Mouse (Mus musculus) spleen, adult 2 months (tissue): ENCODE measurements around the gene Pmvk. TPM values are rescaled to one million over a fixed set of nuclear protein-coding genes. Genes with fewer than 3 reads are reported as not detected.

Source experiments
- DNase-seq, 2 experiments: peaks; one replicate each; pipeline versions ENCODE4 v3.0.0 to v3.0.0-alpha.2; 2012 to 2021; ENCODE audit warnings: low spot score in 2 of 2, low read depth in 1 of 2
- H3K27ac ChIP-seq: fragments of 200-500 bp; 2 replicates; pipeline ENCODE4 v1.5.1; 2012; ENCODE audit warnings: low read length, inconsistent platforms; ENCODE audit not compliant: insufficient read depth
- H3K27me3 ChIP-seq: fragments of 200-500 bp; 2 replicates; pipeline ENCODE4 v1.6.1; 2012; ENCODE audit warnings: mild to moderate bottlenecking, moderate library complexity, low read length, inconsistent platforms; ENCODE audit not compliant: control insufficient read depth, insufficient read depth
- H3K36me3 ChIP-seq: fragments of 200-500 bp; 2 replicates; pipeline ENCODE4 v1.6.1; 2012; ENCODE audit warnings: mild to moderate bottlenecking, low read length, inconsistent platforms; ENCODE audit not compliant: control insufficient read depth, insufficient read depth
- H3K4me1 ChIP-seq: fragments of 200-500 bp; 2 replicates; pipeline ENCODE4 v1.6.1; 2011; ENCODE audit warnings: inconsistent platforms; ENCODE audit not compliant: control insufficient read depth, insufficient read depth, insufficient read length
- H3K4me3 ChIP-seq: fragments of 200-500 bp; 2 replicates; pipeline ENCODE4 v1.5.1; 2011; ENCODE audit warnings: mild to moderate bottlenecking, inconsistent platforms; ENCODE audit not compliant: insufficient read depth, insufficient read length; ENCODE audit errors: extremely low read depth
- CTCF ChIP-seq: fragments of 200-500 bp; IDR thresholded peaks from 2 replicates; pipeline ENCODE4 v1.5.1; 2011; ENCODE audit warnings: mild to moderate bottlenecking, inconsistent platforms; ENCODE audit not compliant: insufficient read depth, insufficient read length, insufficient replicate concordance; ENCODE audit errors: extremely low read depth
- POLR2A ChIP-seq: fragments of 200-500 bp; IDR thresholded peaks from 2 replicates; pipeline ENCODE4 v1.6.1; 2011; ENCODE audit warnings: low read depth, low read length, inconsistent platforms
- WGBS: fragments of 180-500 bp; shearing (Covaris S2); methylation state at CpG from one replicate; pipeline ENCODE4 v1.1.7; 2018; 5-methylcytosine and 5-hydroxymethylcytosine counted together
- polyA plus RNA-seq: library from polyadenylated mRNA; depleted of rRNA; stranded (reverse); fragments of >200 nt; gene quantifications from 2 replicates; pipeline ENCODE4 v1.2.3, GENCODE M21; 2012

Gene Pmvk
- polyA plus RNA-seq, 1 experiment = 12.2 TPM

GRCm38 (mm10) chr3:89455786-89456285 is 1.5 kb downstream of the Pmvk start:
- no peaks in the 10 kb centered on the region for H3K36me3 ChIP-seq
- no peak for DNase-seq
- no peaks in the 10 kb centered on the region for H3K27me3 ChIP-seq
- no peaks in the 10 kb centered on the region for H3K4me1 ChIP-seq
- no peak overlapping the region for H3K27ac ChIP-seq
- no peak overlapping the region for H3K4me3 ChIP-seq
- no peak for TF ChIP-seq CTCF
- no peak for TF ChIP-seq POLR2A
- 83% methylated on average over 1 of the region's 1 CpGs for WGBS

DNA sequence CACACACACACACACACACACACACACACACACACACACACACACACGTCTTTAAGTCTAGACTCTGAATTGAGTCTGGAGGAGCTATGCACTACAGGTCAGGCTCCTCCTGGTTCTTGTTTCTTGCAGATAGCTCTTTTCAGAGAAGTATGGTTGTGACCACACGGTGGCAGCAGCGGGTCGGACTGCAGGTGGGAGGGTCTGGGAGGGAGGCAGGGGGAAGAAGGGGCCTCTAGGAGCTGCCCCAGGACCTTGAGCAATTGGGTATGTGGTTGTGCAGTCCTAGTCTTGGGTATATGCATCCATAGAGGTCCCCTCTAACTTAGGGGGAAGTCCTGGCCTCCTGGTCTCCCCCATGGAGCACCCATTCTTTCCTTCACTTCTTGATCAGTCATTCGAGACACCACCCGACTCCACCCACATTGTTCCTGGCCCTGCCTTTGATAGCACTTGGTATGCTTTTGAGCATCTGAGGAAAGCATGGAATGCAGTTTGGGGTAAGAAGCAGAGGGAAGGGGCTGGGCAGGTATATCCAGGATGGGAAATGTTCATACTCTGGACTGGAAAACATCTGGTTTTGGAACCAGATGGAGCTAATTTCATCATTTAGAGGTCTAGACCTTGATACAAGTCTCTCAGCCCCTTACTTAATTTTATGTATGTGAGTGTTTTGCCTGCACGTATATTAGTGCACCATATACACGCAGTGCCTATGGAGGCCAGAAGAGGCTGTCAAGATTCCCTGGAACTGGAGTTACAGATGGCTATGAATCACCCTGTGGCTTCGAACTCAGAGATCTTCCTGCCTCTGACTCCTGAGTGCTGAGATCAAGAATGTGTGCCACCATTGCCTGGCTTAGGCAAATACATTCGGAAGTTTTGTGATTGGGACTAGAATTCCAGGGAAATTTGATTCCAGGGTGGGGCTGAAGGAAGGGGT is 2.7 kb downstream of the Pmvk start:
- Histone ChIP-seq H3K4me3 (no peak overlapping the region), H3K27me3 (no peaks in the 10 kb centered on the region), H3K36me3 (no peaks in the 10 kb centered on the region), H3K27ac (no peak overlapping the region), H3K4me1 (no peaks in the 10 kb centered on the region)
- DNase-seq = peak; percentile 64 to 71
- 38% methylated on average over 10 of the region's 10 CpGs for WGBS
- TF ChIP-seq POLR2A (no peak), CTCF (peak; percentile 76; the same call in 1 of the 2 replicates)

- DNase-seq = no peak
- no peak overlapping the region for H3K27ac ChIP-seq
- TF ChIP-seq CTCF (no peak), POLR2A (no peak)
- 43% methylated on average over 13 of the region's 13 CpGs for WGBS
- no peak overlapping the region for H3K4me3 ChIP-seq
- H3K27me3 ChIP-seq = no peaks in the 10 kb centered on the region
- H3K4me1 ChIP-seq = no peaks in the 10 kb centered on the region
- H3K36me3 ChIP-seq = no peaks in the 10 kb centered on the region
Measured at GRCm38 (mm10) chr3:89458372-89458964, 4.1 kb downstream of the Pmvk start.

GRCm38 (mm10) chr3:89458965-89459807 is 4.8 kb downstream of the Pmvk start:
- H3K4me3 ChIP-seq = peak overlapping the region; percentile 95
- peak overlapping the region; percentile 73 for H3K27ac ChIP-seq
- WGBS = under 1% methylated on average over 36 of the region's 36 CpGs
- H3K4me1 ChIP-seq = no peaks in the 10 kb centered on the region
- H3K27me3 ChIP-seq = no peaks in the 10 kb centered on the region
- no peak for TF ChIP-seq CTCF
- TF ChIP-seq POLR2A = no peak
- peak; percentile 91 for DNase-seq
- no peaks in the 10 kb centered on the region; the same call in 1 of the 2 replicates for H3K36me3 ChIP-seq

DNA sequence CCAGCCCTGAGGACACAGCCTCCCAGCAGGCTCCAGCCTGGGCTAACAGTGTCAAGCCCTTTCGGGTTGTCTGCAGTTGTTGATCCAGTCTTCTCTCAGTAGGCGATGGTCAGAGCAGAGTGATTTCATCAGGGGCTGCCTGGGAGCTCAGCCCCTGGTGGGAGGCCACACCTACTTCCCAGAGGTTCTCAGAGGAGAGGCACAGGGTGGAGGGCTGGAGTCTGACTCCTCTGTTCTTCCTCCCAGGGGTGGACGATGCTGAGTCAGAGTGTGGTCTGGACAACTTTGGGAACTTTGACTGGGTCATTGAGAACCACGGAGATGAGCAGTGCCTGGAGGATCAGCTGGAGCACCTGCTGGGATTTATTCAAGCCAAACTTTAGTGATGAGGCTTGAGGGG is 13.9 kb downstream of the Pmvk start:
- H3K36me3 ChIP-seq = peaks cover 15% of the 10 kb centered on the region

GRCm38 (mm10) chr3:89472280-89472679 is 17.9 kb downstream of the Pmvk start:
- peaks cover 15% of the 10 kb centered on the region for H3K36me3 ChIP-seq
- WGBS = 43% methylated on average over 7 of the region's 7 CpGs

More for the DNA sequence above, 13.9 kb downstream of the Pmvk start:
- Histone ChIP-seq H3K4me1 (no peaks in the 10 kb centered on the region), H3K27me3 (no peaks in the 10 kb centered on the region), H3K27ac (no peak overlapping the region), H3K4me3 (no peak overlapping the region)
- no peak for DNase-seq
- WGBS = 92% methylated on average over 4 of the region's 4 CpGs
- TF ChIP-seq CTCF = no peak
- TF ChIP-seq POLR2A = no peak

More at GRCm38 (mm10) chr3:89472280-89472679, 17.9 kb downstream of the Pmvk start:
- Histone ChIP-seq H3K27ac (no peak overlapping the region), H3K4me3 (no peak overlapping the region), H3K4me1 (no peaks in the 10 kb centered on the region), H3K27me3 (no peaks in the 10 kb centered on the region)
- TF ChIP-seq POLR2A = no peak
- no peak for TF ChIP-seq CTCF
- DNase-seq = no peak
